Mouse (Mus musculus) megakaryocyte progenitor cell, adult 5-6 weeks (primary cell): ENCODE measurements around the gene Pard3b. TPM values are rescaled to one million over a fixed set of nuclear protein-coding genes. Genes with fewer than 3 reads are reported as not detected.
A peak's percentile ranks its signal among the peaks of the same experiment; 100 is the strongest.

ENCODE experiments used
- ATAC-seq: replicated peaks from 2 replicates; pipeline ENCODE4 v1.8.0; 2016; ENCODE audit warnings: mild to moderate bottlenecking, moderate TSS enrichment, inconsistent platforms; ENCODE audit not compliant: poor library complexity
- total RNA-seq, 2 experiments: library from RNA; stranded (forward) in 1 of 2; stranded (reverse) in 1 of 2; fragments of 157-497, 149-512 nt in 1 of 2; fragments of 200-1000 nt in 1 of 2; gene quantifications; 2 replicates each; pipeline versions ENCODE4 v1.2.3 to v1.2.4; 2015 to 2017

Gene Pard3b
- total RNA-seq (2015) (1.3 and 3.0 TPM in 2 replicates), total RNA-seq (2017) (1.4 and 3.5 TPM in 2 replicates)

DNA sequence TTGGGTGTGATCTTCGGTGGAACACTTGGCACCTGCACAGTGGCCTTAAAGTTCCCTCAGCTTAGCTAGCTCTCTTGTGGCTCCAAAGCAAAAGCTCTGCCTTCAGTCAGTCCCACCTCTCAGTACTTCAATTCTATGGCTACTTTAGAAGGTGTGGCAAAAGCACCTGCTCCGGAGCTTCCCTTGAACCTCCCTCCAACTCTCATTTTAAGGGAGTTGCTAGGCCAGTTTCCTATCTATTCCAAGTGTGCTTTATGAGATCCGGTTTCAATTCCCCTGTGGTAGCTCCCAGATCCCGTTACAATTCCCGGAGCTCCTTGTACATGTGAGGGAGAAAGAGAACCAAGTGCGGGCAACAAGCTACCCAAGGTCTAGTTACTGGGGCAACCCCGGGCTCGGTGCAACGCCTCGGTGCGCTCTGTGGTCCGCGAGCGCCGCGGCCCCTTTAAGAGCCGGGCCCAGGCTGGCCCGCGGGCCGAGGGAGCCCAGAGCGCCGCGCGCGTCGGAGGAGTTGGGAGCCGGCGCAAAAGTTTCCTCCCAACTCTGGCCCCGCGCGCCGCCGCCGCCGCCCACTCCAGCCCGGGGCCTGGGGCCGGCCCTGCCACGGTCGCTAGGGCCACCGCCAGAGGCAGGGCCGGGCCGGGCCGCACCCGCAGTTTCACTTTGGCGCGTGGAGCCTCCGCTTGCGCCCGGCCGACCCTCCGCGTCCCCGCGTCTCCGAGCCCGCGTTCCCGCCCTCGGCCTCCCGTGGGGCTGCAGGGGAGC lies at the start of gene Pard3b:
Gene Pard3b (plus strand): TSS at position 478 of the 765 bp plus-strand sequence.
- peak; percentile 81 for ATAC-seq

DNA sequence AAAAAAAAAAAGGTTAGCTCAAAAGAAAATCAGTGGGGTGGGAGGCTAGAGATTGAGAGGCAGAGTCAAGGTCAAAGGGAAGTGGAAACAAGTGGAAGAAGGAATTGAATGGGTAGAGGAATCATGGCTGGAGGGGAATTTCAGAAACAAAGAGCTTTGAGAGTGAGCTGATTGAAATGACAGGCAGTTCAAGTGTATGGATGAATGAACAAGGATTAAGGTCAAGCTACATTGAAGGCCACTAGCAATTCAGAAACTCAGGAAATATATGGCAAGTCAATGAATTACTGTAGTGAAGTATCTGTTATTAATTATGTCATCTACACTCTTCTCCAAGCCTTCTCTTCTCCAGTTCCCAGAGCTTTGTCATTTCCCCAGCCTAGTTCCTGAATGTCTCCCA lies 22.4 kb upstream of the Pard3b start:
- ATAC-seq, result no peak

DNA sequence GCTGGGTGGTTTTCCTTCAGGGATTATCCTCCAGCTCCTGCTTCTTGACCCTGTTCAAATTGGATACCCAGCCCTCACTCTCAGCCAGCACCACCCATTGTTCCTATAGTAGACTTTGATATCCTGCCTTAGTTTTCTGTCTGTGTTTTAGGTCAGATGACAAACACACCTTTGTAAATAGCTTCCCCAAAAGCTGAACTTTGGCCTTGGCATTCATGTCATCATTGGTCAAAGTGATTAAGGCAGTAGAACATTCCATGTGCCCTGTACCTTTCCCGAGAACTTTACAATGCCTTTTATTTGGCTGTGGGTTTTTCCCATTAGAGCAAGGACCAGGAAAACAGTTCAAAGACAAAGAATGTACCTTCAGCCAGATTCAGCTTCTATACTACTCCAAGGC lies 18.0 kb upstream of the Pard3b start:
- no peak for ATAC-seq

DNA sequence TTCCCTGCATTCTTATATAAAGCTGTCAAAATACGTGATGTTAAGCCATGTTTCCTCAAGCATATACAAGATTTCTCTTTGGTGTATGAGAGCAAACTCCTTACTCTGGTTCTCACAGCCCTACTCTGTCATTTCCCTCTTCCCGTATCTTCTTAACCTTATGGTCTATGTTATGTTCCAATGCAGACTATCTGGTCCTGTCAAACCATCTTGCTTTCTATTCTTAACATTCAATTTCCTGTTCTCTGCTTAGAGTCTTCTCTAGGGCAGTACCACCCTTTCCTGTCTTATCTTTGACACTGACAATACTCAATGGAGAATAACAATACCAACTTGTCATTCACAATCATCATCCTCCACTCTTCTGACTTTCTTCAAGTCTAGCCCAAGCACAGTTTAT lies 8.8 kb upstream of the Pard3b start:
- peak; percentile 23; the same call in 1 of the 2 replicates for ATAC-seq

DNA sequence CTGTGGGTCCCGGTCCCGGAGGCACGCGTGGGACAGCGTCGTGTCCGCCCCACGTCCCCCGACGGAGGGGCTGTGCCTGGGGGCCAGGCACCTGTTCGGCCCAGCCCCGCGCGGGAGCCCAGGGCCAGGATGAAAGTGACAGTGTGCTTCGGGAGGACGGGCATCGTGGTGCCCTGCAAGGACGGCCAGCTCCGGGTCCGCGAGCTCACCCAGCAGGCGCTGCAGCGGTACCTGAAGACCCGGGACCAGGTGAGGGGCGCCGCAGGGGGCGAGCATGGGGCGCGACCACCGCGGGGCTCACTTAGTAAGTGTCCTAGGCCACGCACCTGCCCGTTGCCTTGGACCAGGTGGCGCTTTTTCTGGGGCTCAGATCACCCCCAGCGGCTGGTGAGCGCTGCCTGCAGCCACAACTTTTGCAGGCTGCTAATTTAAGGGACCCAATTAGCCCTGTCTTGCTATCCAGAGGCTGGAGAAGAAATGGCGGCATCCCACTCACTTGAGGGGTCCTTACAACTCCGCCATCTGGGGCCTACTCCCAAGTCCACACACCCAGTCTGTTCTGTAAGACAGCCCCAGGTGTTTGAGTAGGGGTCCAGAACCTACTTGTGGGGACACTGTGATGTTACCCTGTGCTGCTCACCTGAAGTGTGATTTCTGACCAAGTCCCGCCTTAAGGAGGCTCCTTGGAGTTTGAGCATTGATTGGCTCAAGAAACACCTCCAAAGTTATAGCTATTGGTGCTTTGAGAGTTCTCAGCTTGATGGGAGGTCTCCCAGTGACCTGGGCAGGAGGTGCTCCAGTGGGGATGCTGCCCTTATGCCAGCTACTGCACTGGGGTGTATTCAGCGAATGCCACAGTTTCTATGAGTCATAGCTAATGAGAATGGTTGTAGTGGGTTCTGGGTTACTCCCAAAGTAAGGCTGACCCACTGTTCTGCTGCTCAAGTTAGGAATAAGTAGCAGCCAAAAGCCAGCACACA lies 780 bp downstream of the Pard3b start:
- ATAC-seq, result peak; percentile 47

DNA sequence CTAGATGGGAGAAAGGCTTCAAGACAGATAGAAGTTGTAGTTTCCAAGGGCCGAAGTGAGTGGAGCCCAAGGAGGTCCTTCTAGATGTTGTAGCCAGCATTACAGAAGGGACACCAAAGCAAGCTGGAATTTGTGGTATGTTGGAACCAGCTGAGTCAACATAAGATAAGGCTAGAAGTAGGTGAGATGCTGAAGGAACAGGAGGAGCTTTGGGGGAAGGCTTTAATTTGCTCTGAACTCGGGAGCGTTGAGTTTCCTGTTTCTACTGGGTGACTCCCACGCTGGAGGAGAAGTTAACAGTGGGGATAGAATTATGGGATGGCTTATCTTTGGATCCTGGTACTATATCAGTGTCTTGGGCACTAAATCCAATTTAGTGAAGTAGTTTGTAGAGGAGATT lies 3.3 kb downstream of the Pard3b start:
- ATAC-seq, result no peak

DNA sequence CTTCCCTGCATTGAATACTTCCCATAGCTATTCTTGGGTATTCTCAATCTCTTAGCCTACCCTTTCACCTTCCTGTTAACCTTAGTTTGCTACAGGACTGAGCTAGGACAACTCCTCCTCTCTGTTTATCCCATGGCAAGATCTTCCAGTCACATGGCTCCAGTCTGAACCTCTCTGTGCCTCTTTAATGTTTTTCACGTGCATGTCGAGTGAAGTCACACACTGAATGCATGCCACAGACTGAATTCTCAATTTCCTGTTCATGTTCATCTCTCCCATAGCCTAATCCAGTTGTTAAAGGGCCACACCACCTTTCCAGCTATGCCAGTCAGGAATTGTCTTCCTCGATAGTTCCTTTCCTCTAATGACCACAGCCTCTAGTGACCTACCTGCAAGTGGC lies 6.4 kb downstream of the Pard3b start:
- ATAC-seq, result no peak

DNA sequence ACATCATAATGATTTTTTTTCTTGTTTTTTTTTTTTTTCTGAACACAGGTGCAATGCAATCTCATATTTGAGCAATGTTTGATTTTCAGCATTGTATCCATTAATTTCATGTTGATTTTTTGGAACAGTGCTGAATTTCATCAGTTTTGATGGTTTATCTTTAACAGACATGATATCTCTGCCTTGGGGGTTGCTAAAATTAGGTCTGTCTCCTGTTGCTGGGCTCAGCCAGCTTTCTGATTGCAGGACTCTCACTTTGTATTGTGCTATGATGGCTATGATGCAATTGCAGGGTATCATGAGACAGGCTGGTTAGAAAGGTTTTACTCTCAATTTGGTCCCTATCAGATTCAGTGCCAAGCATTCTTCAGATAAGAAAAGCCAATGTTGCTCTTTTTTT lies 11.3 kb downstream of the Pard3b start:
- no peak for ATAC-seq

DNA sequence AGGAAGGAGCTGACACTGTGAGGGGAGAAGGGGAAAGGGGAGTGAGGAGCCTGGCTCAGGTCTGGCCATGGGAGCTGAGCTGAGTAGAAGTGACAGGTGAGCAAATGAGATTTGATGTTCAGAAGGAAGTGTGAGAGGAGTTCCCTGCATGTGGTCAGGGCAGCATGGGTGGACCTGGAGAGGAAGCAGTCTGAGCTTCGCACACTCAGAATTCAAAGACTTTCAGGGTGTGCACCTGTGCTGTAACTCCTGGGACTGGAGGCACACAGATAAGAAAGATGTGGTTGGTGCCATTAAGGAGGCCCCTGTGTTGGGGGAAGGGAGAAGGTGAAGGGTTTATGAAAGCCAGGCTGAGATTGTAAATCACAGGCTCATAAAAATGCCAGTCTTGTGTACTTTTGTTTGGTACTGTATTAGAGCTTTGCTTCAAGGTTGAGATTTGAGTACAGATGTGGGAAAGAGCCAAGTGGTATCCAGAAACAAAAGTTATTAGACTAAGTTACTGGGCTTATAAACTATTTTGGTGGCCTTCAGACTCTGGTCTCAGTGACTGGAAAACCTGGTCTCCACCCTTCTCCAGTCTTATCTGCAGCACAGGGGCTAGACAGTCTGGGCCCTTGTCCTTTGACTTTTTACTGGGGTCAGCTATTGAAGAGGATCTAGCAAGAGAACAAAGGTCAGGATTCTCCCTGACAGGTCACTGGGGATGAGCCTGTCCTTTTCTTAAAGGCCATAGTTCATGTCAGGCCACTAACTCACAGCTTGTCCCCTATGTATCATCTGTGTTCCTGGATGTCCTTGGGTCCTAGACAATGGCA lies 13.0 kb downstream of the Pard3b start:
- no peak for ATAC-seq

DNA sequence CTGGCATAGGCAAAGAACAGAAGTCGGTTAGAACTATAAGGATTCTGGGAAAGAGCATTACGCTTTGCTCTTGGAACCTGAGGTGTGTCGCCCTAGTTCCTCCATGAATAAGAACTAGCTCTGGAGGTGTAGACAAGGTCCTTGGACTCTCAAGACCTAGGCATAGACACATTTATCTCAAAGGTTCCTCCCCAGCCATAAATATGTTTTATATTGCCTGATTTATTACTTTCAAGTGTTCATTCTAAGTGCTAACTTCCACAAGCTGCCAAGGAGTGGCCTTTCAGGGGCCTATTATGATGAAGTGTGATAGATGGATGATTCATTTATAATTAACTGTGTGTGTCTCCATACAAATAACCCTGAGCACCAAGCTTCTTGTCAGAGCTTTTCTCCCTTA lies 19.1 kb downstream of the Pard3b start:
- ATAC-seq, result no peak

DNA sequence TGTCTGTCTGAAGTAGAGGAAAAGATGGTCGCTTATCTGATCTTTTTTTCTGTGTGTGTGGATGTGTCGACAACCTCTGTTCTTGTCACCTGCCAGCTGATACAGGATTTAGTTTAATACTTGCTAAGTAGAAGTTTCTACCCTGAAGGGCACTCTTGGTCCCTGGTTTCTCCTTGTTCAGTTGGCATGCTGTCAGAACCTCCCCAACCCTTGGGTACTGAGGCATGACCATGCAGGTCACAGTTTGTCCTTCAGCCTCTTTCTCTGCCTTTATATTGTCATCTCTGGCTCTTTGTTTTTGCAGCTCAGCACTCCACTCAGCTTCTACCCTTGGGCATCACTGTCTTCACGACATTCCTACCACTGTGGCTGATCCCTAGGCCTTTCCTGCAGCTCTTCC lies 21.3 kb downstream of the Pard3b start:
- ATAC-seq, result no peak

DNA sequence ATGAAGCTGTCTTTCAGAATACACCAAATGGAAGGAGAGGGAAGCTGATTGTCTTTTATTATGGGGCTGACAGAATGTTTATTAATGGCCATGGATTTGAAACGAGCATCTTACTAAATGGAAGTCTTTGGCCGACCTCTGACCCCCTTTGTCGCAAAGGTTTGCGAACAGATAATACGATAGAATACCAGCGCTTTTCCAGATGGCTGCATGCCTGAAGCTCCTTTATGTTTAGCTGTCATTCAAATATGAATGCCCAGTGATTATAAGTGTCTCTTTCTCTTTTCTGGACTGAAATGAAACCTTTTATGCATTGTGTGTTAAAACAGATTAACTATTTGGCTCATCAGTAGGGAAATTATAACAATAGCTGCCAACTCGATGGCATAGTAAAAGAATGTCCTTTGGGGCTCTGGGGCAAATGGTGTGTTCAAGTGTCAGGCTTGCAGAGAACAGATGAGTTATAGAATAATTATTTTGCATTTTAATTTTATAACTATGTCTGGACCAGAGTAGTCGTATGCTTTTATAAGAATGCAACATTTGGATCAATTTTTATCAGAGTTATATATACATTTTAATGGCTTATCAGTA lies 46.7 kb downstream of the Pard3b start:
- ATAC-seq, result no peak

DNA sequence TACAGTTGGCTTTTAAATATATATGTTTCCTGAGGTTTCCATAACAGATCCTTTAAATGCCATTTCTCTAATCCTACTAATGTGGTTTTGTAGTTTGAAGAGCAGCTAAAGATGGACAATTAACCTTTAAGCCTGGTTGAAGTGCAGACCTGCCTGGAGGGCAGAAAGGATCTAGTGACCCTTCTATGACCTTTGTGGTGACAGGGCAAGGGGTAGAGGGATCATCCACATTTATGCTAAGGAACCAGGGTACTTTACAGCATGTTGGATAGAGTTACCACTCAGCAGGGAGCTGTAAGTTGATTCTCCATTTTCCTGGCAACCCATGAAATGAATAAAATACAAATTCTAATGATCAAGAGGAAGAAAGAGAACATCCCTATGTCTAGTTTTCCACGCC lies 47.3 kb downstream of the Pard3b start:
- ATAC-seq, result no peak

DNA sequence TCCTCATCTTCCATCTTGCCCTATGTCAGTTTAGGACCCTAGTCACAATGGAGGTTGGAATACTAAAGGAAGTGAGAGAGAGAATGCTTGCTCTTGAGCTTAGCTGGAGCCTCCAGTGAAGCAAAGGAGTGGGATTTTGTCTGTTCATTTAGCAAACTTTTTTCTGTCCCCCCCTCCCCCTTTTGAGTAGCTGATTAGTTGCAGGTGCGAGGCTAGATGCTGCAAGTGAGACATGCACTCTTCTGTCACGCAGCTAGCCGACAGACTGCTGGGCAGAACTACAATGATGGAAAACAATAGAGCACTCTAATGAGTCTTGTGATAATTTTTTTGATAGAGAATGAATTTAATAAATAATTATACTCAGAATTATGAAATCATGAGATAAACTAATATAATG lies 49.7 kb downstream of the Pard3b start:
- no peak for ATAC-seq

DNA sequence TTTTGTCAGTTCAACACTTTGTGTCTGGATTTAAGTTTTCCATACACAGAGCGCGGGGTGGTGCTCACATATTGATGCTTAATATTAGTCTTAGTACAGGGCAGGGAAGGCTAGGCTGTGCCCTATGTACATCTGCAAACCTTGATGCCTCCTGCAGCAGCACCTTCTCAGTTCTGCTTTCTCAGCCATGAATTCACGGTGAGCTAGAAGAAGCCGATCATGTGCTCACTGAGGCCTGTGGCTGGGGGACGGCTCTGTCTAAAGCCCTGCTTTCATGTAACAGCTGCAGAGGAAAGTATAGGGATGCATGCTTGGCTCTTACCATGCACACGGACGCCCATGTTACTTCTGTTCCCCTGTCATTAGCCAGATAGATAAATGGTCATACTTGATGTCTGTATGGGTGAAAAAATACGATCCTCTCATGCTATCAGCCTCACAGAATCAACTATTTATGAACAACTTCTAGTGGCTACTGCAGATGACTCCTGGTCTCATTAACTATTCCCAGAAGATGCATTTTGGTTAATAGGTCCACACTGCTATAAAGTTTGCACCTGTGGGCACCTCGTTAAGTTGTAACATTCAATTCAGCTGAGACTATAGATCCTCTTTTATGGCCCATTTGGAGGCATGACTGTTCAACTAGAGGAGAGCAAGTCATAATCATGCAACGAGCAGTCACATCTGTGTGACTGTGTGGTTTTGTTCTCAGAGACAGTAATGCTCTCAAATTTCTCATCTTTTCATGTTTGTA lies 60.0 kb downstream of the Pard3b start:
- no peak for ATAC-seq

DNA sequence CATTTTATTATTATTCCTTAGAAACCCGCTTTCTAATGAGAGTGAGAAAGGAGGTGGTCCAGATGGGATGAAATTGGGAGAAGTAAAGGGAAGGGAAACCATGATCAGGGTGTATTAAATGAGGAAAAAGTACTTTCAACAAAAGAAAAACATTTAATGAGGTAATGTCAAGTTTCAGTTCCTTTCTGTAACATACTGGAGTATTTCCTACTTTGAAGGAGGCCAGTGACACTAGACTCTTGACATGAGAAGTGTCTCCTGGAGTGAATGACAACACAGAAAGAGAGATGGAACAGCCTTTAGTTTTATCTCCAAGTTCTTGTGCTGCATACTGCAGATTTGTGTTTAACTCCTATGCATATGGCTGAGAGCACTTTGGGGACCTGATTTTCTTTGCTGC lies 71.2 kb downstream of the Pard3b start:
- peak; percentile 64 for ATAC-seq

DNA sequence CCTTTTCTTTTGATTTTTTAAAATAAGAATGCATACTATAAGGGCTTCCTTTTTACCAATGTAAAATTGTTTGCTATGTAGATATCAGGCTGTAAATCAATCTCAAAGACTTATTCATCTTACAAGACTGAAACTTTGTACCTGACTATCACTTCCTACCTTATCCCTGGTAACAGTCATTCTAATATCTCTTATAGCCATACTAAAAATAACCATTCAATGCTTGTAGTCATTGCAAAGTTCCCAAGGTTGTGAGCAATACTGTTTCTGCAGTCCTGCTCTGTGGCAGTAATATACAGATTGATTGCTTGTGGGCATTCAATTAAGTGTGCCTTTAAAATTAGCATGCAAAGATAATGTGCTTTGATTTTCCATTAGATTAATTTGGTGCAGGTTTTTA lies 72.9 kb downstream of the Pard3b start:
- no peak for ATAC-seq

DNA sequence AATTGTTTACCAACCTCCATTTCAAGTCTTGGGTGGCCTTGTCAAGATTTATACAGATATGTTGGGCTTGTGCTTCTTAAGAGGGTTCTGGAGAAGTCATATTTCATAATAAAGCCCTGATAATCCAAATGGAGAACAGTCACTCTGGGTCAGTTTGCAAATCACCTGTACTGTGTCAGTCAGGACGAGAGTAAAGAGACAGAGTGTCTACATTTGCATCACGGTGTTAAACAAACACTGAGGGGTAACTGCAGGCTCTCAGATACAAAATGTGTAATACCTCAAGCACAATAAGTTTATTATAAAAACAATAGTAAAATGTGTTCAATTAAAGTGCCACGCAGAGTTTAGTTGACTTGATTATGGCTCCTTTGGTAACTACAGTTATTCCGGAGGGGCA lies 91.0 kb downstream of the Pard3b start:
- no peak for ATAC-seq

DNA sequence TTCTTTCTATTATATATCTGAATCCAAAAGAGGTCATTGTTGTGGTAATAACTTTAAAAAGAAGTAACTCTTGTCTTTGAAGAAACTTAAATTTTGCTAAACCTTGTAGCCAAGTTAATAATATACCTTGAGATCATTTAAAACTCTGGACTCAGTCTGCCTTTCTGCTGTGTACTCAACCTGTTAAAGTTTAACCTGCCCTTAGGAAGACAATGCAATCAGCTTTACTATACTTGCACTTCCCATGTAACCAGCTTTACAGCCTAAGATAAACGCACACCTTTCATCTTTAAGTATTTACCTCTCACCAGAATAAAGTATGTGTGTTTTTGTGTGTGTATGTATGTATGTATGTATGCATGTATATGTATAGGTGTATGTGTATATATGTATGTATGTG lies 97.9 kb downstream of the Pard3b start:
- no peak for ATAC-seq

DNA sequence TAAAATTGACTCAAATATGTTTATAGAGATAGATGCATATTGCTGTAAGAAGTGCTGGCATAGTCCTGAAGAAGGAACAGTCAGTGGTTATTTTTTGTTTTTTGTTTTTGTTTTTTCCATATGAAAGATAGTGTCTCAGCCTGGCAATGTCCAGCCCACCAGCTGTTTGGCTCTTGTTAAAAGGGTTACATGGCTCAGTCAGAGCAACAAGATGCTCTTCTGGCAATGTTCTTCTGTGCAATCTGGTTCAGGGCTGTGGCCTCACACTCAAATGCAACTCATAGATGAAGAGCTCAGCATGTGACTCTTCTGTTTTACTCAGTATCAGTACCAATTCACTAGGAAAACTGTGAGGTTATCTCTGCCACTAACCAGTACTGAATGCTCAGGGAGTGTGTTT lies 104.2 kb downstream of the Pard3b start:
- ATAC-seq, result no peak
